8 mouse cellular contexts compared by ENCODE assay signal in genomic region chr9:120602839-120603511, GRCm38 (mm10). TPM values are rescaled to one million over a fixed set of nuclear protein-coding genes. Genes with fewer than 3 reads are reported as not detected.
DNase-seq lines count a peak whose midpoint lies in the region; ATAC-seq lines count a peak whose summit lies in the region.

No protein-coding gene starts in this region.

- peak overlapping the region; percentile 53 for H3K4me2 ChIP-seq in intestine, embryonic 15.5 days (replicated peaks)

- intact Hi-C loops in gastrocnemius, postnatal 36 days (cut with DNase I) = loop anchor here (5.0 to 10.0 kb wide), 3 partner anchors 134 to 492 kb away; no protein-coding TSS in a partner anchor
- intact Hi-C loops in left cerebral cortex, postnatal 25 days (cut with DNase I) = loop anchor here (1.0 to 10.0 kb wide), 4 partner anchors 54 to 504 kb away; no protein-coding TSS in a partner anchor

- peaks cover 4% of the 10 kb centered on the region for H3K9me3 ChIP-seq in intestine, embryonic 15.5 days
- H3K9me3 ChIP-seq in midbrain, embryonic 10.5 days (replicated peaks) = peaks cover 9% of the 10 kb centered on the region

- peak; percentile 86 for ATAC-seq in intestine, embryonic 15.5 days

- DNase-seq in adrenal gland, adult 18-20 months (ENCODE audit: low spot score in 2 of 2) = peak; percentile 91
- DNase-seq in embryo, embryonic 11.5 days (ENCODE audit: low read depth, low spot score) = peak; percentile 86
- DNase-seq in gastrocnemius, postnatal 36 days = peak; percentile 84 to 92
- DNase-seq in left cerebral cortex, postnatal 25 days (ENCODE audit: low spot score in 2 of 2) = peak; percentile 87 to 89
- DNase-seq in midbrain, embryonic 10.5 days (ENCODE audit: low spot score) = peak; percentile 92
- peak; percentile 91 for DNase-seq in right cerebral cortex, postnatal 4 days
- peak; percentile 83 for DNase-seq in yolk sac, embryonic 10.5 days (ENCODE audit: low spot score)

- peaks cover 11% of the 10 kb centered on the region for H3K4me1 ChIP-seq in intestine, embryonic 15.5 days (replicated peaks)
- peaks cover 29% of the 10 kb centered on the region for H3K4me1 ChIP-seq in midbrain, embryonic 10.5 days

- no peaks in the 10 kb centered on the region for H3K27me3 ChIP-seq in intestine, embryonic 15.5 days (replicated peaks)
- H3K27me3 ChIP-seq in midbrain, embryonic 10.5 days (ENCODE audit: low read depth, poor library complexity, severe bottlenecking) = peaks cover 13% of the 10 kb centered on the region; the same call in 1 of the 2 replicates

- H3K4me3 ChIP-seq in intestine, embryonic 15.5 days (replicated peaks) = no peak overlapping the region
- H3K4me3 ChIP-seq in midbrain, embryonic 10.5 days = peak overlapping the region; percentile 17

- WGBS in intestine, embryonic 15.5 days = 11% methylated on average over 23 of the region's 23 CpGs
- WGBS in midbrain, embryonic 10.5 days = 3% methylated on average over 23 of the region's 23 CpGs

- H3K9ac ChIP-seq in intestine, embryonic 15.5 days = no peak overlapping the region

- 0 out of 2 replicates have a peak overlapping the region, but pooled peaks have one; percentile 7 for H3K27ac ChIP-seq in intestine, embryonic 15.5 days
- peak overlapping the region; percentile 82 for H3K27ac ChIP-seq in midbrain, embryonic 10.5 days (replicated peaks)

- no peaks in the 10 kb centered on the region for H3K36me3 ChIP-seq in intestine, embryonic 15.5 days
- no peaks in the 10 kb centered on the region for H3K36me3 ChIP-seq in midbrain, embryonic 10.5 days

RNA-seq across cellular contexts. Expression of gene Rpl14, which starts 31.7 kb away (rescaled TPM):
- total RNA-seq in adrenal gland, adult 18-20 months (2021) = 100 to 1,000 TPM; 472 to 530 TPM
- total RNA-seq in gastrocnemius, postnatal 36 days (2021) = 100 to 1,000 TPM; 252 to 291 TPM
- polyA plus RNA-seq in intestine, embryonic 15.5 days (2015; fragmentation: Nextera tagmentation; extraction: Ambion mirVana) = 818 and 905 TPM in 2 replicates
- 100 to 1,000 TPM; 244 to 268 TPM for total RNA-seq in left cerebral cortex, postnatal 25 days (2021)
- 691 and 854 TPM in 2 replicates for polyA plus RNA-seq in midbrain, embryonic 10.5 days (2016; fragmentation: Nextera tagmentation; extraction: Ambion mirVana)
